Mouse (Mus musculus): ENCODE measurements at regions not wholly inside any gene's neighbourhood (a gene's known extent, or its start where the extent isn't known, plus 50 kb on each side); places are given as distances from the start of the nearest gene placed in this dataset.

- TF ChIP-seq POLR2A (IDR thresholded peaks at IDR 0.05; ENCODE audit: control insufficient read depth in 1 of 2, insufficient read depth in 1 of 2, low read depth in 1 of 2, low read length in 2 of 2, poor library complexity in 1 of 2), result no peak
- no peak for TF ChIP-seq MAX (IDR thresholded peaks at IDR 0.05; ENCODE audit: low read length)
- no peak for TF ChIP-seq MYB (IDR thresholded peaks at IDR 0.05; ENCODE audit: low read depth, low read length)
- TF ChIP-seq EP300 (IDR thresholded peaks at IDR 0.05; ENCODE audit: low read depth in 1 of 2, low read length in 2 of 2), result no peak
- no peak for TF ChIP-seq POLR2AphosphoS5 (IDR thresholded peaks at IDR 0.05; ENCODE audit: borderline replicate concordance, low read depth, low read length)
- no peak for TF ChIP-seq SMC3 (IDR thresholded peaks at IDR 0.05; ENCODE audit: low read depth, low read length)
- no peak for TF ChIP-seq TAL1 (IDR thresholded peaks at IDR 0.05; ENCODE audit: low read length)
- TF ChIP-seq SIN3A (IDR thresholded peaks at IDR 0.05; ENCODE audit: low read length), result no peak
- TF ChIP-seq ELF1 (IDR thresholded peaks at IDR 0.05; ENCODE audit: low read depth, low read length), result no peak
- no peak for TF ChIP-seq ETS1 (IDR thresholded peaks at IDR 0.05; ENCODE audit: low read depth, low read length)
- TF ChIP-seq BHLHE40 (IDR thresholded peaks at IDR 0.05; ENCODE audit: borderline replicate concordance, low read depth, low read length), result no peak
- TF ChIP-seq GABPA (IDR thresholded peaks at IDR 0.05; ENCODE audit: low read depth, low read length), result no peak
- TF ChIP-seq NELFE (IDR thresholded peaks at IDR 0.05; ENCODE audit: low read depth, low read length), result no peak
These were observed 837.9 kb downstream of the Ryr2 start for GRCm38 (mm10) chr13:11268673-11269340.
